Mouse (Mus musculus): ENCODE results near the gene Spata25. TPM values are rescaled to one million over a fixed set of nuclear protein-coding genes. Genes with fewer than 3 reads are reported as not detected.
"Not testable (repeated sequence)": the region's sequence is repeated elsewhere in the genome, so short reads cannot be mapped to it uniquely, and the experiment has no call there.

The Spata25 gene
- total RNA-seq, 2 experiments from 2014 or later: 0.49 TPM; not detected in 1

DNA sequence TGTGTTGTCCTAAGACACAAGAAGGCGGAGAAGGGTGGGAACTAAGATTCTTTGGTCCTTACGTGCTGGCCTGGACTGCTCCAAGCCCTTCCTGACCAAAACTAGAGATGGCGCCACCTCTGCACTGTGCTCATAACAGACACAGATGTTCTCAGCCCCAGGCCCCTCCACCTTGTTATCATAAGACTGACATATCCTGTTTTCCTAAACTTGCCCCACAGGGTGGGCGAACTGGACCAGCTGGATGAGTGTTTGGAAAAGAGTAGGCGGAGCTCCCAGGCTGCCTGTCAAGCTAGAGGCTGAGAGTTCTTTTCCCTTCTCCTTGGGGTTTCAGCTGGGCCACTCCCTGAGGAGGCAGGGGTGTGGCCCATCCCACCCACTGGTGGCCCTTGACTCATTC lies 10.6 kb downstream of the Spata25 start:
- intact Hi-C loops (cut with DNase I; ENCODE audit: low total_unique reads): no loop called here

DNA sequence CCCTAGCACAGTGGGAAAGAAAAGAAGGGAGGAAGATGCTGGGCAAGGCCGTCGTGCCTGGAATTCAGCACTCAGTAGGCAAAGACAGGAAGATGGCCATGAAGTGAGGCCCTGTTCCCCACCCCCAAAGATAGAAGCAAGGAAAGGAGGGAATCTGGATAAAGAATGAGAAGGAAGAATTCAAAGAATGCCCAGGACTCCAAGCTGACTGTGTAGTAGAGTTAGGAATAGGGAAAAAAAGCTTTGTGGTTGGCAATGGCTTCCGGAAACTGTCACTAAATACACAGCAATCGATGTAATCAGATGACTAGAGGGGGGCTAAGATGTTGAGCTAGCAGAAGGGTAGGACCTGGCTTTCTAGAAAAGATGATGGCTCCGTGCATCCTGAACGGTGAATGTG lies 11.1 kb downstream of the Spata25 start:
- no peak for DNase-seq
- intact Hi-C loops (cut with DNase I; ENCODE audit: low total_unique reads): no loop called here

More for the DNA sequence above, 10.6 kb downstream of the Spata25 start:
- no peak for DNase-seq

DNA sequence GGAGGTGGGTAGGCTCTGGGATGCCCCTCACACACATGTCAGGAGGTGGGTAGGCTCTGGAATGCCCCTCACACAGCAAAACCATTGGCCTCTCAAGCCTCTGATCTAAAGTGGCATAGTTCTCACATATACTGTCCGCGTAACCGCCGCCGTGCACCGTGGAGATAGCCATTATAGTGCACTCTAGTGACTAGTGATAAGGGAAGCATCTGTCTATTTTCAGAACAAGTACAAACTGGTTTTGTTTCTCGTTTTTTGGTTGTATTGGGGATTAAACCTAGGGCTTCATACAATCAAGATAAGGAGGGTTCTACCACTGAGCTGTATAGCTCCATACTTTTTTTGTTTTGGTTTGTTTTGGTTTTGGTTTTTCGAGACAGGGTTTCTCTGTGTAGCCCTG lies 12.5 kb downstream of the Spata25 start:
- DNase-seq: no peak
- intact Hi-C loops (cut with DNase I; ENCODE audit: low total_unique reads): no loop called here

DNA sequence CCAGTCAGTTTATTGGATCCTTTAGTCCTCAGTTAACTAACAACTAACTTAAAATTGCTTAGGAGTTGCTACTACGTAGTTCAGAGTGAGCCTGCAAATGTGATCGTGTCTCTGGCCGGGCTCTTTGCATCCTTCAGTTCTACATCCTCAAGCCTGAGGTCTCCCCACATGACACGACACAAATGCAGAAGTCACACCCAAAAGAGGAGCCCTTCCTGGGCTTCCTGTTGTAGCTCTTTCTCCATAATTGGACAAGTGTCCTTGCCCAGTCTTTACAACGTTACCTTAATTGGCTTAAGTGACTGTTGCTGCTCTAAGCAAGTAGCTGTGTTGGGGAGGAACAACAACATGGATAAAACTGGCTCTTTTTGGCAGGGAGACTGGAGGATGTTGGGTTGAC lies 13.0 kb downstream of the Spata25 start:
- DNase-seq: no peak
- intact Hi-C loops (cut with DNase I; ENCODE audit: low total_unique reads): no loop called here

DNA sequence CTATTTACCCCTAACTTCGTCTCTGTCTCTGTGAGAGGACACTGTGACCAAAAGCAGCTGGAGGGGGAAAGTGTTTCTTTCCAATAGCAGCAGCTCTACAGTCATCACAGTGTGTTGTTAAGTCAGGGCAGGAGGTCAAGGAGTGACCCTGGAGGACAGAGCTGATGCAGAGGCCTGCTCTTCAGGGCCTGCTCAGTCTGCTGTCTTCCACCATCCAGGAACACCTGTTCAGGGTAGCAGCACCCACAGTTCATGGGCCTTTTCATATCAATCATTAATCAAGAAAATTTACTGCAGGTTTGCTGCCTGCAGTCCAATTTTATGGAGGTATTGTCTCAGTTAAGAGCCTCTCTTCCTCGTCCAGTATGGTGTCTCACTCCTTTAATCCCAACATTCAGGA lies 14.8 kb downstream of the Spata25 start:
- intact Hi-C loops (cut with DNase I; ENCODE audit: low total_unique reads): no loop called here
- no peak for DNase-seq

DNA sequence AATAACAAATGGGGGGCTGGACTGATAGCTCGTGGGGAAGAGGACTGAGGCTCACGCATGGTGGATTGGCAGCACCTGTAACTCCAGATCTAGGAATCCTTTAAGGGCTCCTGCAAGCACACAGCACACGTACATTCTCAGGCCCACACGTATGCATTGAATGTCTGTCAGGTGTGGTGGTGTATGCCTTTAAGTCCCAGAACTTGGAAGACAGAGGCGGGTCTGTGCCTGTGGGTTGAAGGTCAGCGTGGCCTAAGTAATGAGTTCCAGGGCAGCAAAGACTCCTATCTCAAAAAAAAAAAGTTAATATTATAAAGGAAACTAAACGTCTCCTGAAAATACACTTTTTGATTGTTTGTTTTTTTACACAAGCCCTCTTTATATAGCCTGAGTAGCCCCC lies 21.7 kb downstream of the Spata25 start:
- DNase-seq: no peak
- intact Hi-C loops (cut with DNase I; ENCODE audit: low total_unique reads): no loop called here

DNA sequence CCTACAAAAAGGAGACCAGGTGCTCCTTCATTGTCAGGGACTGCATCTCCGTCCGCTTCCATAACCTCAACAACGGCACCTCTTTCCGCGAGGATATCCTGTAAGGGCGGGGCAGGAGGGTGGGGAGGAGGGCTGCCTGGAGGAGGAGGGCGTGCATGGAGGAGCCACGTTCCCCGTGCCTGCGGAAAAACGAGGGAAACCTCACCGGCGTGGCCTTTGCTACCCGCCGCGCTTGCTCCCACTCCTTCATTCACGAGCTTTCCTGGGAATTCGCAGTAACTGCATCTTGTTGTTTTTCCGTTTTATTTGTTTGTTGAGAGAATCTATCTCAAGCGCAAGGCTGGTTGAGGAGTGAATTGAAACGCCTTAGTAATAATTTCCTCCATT lies 23.0 kb downstream of the Spata25 start:
- intact Hi-C loops (cut with DNase I; ENCODE audit: low total_unique reads): no loop called here
- no peak for DNase-seq

DNA sequence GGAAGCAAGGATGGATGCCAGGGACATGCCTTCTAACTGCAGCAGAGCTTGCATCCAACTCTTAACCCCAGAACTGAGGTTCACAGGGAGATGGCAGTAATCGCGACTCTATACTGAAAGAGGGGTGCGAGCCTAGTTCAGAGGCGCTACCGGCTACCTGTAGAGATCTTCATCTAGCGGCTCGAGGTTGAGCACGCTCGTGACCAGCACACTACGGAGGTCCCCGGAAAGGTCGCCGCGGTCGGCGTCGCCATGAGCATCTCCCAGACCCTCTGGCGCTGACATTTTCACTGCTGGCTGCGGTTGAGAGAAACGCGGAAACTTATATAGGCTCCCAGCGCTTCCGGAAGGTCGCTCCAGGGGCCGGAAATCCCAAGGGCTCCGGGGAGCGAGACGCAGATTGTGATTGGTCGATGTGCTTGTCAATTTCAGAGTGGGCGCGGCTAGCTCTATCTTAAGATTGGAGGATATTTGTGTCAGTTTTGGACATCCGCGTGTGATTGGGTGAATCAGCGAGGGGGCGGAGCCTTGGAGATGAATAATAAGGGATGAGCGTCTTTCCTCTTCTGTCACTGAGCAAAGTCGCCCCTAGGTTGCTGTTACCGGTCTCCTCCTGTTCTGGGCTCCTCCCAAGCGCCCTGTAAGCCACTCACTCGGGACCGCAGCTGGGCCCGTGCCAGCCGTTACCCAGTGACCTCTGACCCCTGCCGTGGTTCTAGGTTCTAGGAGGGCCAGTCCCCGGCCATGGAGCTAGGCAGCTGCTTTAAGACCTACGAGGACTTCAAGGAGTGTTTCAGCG lies 23.6 kb downstream of the Spata25 start, which contains the start of the genes Acot8 and Zswim3:
Gene Acot8, minus strand, starts transcription at position 350 of the 799 bp plus-strand sequence.
Gene Zswim3, plus strand, starts transcription at position 566 of the 799 bp plus-strand sequence.
- intact Hi-C loops (cut with DNase I; ENCODE audit: low total_unique reads): no loop called here
- peak; percentile 93 for DNase-seq

DNA sequence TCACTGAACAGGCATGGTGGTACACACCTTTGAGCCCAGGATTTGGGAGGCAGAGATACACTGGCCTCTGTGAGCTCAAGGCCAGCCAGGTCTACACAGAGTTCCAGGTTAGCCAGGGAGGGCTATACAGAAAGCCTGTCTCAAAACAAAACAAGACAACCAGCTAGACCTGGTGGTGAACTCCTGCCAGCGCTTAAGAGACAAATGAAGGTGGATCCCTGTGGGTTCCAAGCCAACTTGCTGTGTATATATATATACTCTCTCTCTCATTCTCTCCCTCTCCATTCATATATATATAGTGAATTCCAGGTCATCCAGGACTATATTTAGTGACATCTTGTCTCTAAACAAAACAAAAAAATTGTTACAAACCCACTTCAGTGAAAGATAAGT lies 24.4 kb downstream of the Spata25 start:
- intact Hi-C loops (cut with DNase I; ENCODE audit: low total_unique reads): no loop called here

DNA sequence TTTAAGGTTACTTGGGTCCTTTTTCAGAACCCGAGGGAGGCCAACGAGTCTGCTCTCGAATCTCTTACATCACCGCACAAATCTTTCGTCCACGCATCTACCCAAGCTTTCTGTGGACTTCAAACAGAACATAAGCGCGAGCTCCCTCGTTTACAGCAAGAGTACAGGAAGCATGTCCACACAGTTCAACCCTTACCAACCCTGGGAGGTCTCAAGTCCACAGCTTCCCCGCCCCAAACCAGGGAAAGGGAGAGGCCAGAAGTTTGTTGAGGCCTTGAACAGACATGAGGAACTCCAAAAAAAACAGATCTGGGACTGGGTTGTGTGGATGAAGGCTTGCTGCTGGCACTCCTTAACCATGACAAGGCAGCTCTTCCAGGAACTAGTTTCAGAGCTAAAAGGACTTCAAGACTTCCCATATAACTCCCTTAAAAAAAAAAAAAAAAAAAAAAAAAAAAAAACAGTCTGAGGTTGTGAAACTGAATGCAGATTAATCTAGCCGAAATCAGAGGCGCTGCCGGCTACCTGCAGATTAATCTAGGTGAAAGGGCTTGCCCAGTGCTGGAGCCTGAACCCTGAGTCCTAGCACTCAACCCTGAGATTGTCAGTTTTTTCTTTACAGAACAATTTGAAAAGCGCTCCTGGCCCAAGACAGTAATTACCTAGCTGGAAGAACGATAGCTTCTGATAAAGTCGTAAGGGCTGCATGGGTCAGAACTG lies 25.0 kb downstream of the Spata25 start:
- DNase-seq: no peak
- intact Hi-C loops (cut with DNase I; ENCODE audit: low total_unique reads): no loop called here

More for the DNA sequence above, 24.4 kb downstream of the Spata25 start:
- no peak for DNase-seq

DNA sequence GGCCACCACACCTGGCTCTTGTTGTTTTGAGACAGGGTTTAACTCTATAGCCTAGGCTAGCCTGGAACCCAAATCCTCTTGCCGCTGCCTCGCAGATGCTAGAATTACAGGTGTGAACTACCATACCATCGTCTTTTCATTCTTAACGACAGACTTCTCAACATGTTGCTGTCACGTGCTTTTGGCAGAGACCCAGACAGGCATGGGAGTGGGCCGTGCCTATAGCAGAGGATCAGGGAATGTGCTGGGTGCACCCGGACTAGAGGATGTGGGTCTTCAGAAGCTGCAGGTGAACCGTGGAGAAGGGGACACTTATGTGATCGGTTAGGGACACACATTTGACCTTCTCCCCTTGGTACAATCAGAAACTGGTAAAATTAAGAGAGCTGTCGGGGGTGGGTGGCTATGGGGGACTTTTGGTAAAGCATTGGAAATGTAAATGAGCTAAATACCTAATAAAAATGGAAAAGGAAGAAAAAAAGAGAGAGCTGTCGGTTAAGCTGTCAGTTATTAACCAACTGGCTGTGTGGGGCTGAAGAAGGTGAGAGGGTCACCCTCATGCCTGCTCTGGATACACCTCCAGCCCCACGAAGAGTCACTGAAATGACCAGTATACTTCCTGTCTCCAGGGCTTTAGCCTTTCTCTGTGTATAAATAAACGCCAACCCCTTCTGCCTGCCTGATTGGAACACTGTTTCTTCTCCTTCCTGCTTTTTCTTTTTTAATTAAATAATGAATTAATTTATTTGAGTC lies 27.9 kb downstream of the Spata25 start:
- DNase-seq: no peak
- intact Hi-C loops (cut with DNase I; ENCODE audit: low total_unique reads): loop anchor here (2.0 kb wide), 1 partner anchor 124 kb away; no protein-coding TSS in a partner anchor

DNA sequence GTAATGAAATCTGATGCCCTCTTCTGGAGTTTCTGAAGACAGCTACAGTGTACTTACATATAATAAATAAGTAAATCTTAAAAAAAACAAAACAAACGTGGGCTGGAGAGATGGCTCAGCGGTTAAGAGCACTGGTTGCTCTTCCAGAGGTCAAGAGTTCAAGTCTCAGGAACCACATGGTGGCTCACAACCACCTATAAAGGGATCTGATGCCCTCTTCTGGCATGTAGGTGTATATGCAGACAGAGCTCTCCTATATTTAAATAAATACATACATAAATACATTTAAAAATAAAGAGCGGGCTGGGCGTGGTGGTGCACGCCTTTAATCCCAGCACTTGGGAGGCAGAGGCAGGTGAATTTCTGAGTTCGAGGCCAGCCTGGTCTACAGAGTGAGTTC lies 29.8 kb downstream of the Spata25 start:
- DNase-seq; intact Hi-C loops (cut with DNase I; ENCODE audit: low total_unique reads): not testable (repeated sequence)

DNA sequence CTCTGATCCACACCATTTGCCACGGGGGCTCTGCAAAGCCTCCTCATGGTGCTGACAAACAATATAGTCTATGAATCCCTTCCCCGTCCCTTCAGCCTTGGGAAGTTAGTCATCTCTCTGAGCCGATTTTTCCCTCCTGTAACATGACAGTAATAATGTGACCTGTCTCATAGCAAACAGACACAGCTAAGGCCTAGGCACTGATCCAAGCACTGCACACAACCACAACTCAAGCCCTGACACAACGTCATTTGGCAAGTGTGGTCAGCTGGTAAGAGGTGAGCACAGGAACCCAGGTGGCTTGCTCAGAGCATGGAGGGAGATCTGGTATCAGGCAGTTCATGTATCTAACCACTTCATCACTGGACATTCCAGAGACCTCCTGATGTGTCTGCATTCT lies 32.5 kb downstream of the Spata25 start:
- DNase-seq: no peak
- intact Hi-C loops (cut with DNase I; ENCODE audit: low total_unique reads): no loop called here

DNA sequence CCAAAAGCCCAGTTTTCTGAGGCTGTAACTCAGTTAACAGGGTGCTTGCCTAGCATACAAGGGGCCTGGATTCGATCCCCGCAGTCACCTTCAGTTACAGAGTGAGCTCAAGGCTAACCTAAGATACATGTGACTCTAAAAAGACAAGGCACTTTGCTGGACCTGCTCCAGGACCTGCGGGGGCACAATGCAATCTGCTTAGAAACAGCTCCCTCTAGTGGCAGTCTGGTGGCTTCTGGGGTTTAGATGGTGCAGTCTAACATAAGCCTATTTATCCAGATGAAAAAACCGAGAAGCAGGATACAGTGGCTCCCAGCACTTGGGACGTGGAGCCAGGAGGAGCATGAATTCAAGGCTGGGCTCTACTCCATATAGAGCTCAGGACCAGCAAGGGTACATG lies 34.0 kb downstream of the Spata25 start:
- DNase-seq: peak; percentile 88
- intact Hi-C loops (cut with DNase I; ENCODE audit: low total_unique reads): no loop called here

DNA sequence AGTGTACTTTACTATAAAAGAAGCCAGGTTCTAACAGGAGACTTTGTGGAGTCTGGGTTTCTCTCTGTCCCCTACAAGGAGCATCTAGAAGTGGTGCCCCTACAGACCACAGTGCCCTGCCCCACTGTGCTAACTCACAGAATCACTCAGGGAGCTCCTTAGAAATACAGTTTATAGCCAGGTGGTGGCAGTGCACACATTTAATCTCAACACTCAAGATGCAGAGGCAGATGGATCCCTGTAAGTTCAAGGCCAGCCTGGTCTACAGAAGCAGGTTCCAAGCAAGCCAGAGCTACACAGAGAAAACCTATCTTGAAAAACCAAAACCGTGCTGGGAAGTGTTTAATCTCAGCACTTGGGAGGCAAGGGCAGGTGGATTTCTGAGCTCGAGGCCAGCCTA lies 34.6 kb downstream of the Spata25 start:
- intact Hi-C loops (cut with DNase I; ENCODE audit: low total_unique reads): no loop called here
- DNase-seq: no peak

DNA sequence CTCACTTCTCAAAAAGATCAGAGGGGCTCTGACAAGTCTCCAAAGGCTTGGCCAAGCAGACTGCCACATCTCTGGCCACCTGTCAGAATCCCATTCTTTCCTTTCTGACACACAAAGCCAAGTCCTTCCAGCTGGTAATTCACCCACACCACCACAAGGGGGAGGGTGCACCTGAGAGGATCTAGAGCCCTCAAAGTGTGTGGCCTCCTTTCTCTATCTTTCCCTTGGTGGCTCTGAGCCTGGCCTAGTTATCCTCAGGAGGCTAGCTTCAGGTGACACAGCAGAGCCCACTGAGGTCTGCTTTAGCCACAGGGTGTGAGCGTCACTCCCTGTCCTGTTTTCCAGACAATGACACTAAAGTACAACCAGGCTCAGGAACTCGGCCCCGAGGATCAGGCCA lies 35.1 kb downstream of the Spata25 start:
- peak; percentile 52 for DNase-seq
- intact Hi-C loops (cut with DNase I; ENCODE audit: low total_unique reads): no loop called here

DNA sequence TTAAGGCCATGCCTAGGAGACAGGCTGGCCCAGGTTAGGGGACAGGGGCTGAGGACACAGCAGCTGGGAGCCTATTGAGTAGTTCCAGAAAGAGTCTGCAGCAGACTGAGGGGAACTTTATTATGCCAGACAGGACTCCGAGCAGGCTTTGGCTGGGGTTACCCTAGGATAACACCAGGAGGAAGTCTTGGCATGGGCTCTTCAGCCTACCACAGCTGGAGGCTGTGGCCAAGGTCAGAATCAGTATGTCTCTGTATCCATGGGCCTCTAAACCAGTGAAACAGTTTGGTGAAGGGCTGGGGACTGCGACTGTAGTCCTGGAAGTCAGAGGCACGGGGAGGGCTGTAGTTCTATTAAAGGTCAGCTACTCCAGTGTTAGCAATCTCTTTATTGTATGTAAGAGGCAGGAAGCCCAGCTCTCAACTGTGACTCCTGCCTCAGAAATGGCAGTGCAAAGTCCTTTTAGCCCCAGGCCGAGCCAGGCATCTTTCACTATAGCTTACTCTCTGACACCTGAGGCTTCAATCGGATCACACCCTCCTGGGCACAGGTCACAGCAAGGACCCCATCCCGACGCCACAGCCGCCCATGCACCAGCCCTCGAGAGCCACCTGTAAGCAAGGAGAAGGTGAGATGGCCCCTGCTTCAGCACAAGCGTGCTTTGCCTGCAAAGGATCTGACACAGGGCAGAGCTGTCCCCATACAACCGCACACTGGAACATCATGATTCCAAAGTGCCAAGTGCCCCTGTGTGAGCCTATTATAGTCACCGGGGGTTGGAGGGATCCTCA lies 35.7 kb downstream of the Spata25 start:
- no peak for DNase-seq
- intact Hi-C loops (cut with DNase I; ENCODE audit: low total_unique reads): no loop called here

DNA sequence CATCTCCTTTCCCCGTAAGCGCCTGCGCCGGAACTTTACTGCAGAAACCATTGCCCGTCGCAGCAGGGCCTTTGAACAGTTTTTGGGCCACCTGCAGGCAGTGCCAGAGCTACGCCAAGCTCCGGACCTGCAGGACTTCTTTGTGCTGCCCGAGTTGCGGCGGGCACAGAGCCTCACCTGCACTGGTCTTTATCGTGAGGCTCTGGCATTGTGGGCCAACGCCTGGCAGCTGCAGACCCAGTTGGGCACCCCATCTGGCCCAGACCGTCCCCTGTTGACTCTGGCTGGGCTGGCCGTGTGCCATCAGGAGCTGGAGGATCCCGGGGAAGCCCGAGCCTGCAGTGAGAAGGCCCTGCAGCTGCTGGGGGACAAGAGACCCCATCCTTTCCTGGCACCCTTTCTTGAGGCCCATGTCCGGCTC lies 36.5 kb downstream of the Spata25 start:
- DNase-seq: no peak
- intact Hi-C loops (cut with DNase I; ENCODE audit: low total_unique reads): no loop called here

DNA sequence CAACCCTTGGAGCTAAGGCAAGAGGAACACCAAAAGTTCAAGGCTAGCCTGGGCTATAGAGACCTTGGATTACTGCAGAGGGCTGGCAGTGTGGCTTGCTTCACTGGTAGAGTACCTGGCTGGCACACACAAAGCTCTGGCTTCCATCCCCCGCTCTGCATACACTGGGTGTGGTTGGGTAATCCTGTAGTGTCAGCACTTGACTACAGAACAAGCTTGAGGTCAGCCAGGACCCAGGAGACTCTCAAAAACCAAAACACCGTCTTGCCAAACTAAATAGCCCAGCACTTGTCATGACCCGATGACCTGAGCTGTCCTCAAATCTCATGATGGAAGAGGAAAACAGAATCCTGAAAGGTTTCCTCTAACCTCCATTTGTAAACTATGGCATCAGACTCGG lies 37.9 kb downstream of the Spata25 start:
- intact Hi-C loops (cut with DNase I; ENCODE audit: low total_unique reads): no loop called here
- no peak for DNase-seq
